Mouse (Mus musculus) left cerebral cortex, postnatal 14 days (tissue): Measurements from ENCODE around the gene Gm20852. TPM values are rescaled to one million over a fixed set of nuclear protein-coding genes. Genes with fewer than 3 reads are reported as not detected.
"Not testable (repeated sequence)": the region's sequence is repeated elsewhere in the genome, so short reads cannot be mapped to it uniquely, and the experiment has no call there.

Experiments
- DNase-seq, 2 experiments: peaks; one replicate each; pipeline ENCODE4 v3.0.0; 2021 to 2022; ENCODE audit warnings: low spot score in 2 of 2, mixed read lengths in 1 of 2
- intact Hi-C: fragments of 180-260 bp; cut with DNase I; formaldehyde crosslinking; loops from one replicate; pipeline ENCODE4 v1.15.1; 2025
- long read RNA-seq, 2 experiments: library from polyadenylated mRNA; stranded (forward); transcript quantifications; one replicate each; pipeline ENCODE4 v2.0.0; 2021
- total RNA-seq, 2 experiments: library from RNA; stranded (reverse); gene quantifications; 2 replicates each; pipeline ENCODE4 v1.2.3; 2021

Gm20852 gene
- not detected for total RNA-seq
- long read RNA-seq, experiment 1: 0 reads
- long read RNA-seq, experiment 2: 0 reads

- intact Hi-C loops, DNase-seq: not testable (repeated sequence)
These were observed at the start of gene Gm20852 for GRCm38 (mm10) chrY:66742023-66742422. TSS of gene Gm20852 (minus strand) at chrY:66742123.
